Mouse (Mus musculus) retina, postnatal 7 days (tissue): ENCODE data around the gene Smg5.

Experiments
- DNase-seq: peaks from one replicate; pipeline ENCODE4 v3.0.0-alpha.2; 2012; ENCODE audit warnings: low read depth, low spot score

Smg5 gene

DNA sequence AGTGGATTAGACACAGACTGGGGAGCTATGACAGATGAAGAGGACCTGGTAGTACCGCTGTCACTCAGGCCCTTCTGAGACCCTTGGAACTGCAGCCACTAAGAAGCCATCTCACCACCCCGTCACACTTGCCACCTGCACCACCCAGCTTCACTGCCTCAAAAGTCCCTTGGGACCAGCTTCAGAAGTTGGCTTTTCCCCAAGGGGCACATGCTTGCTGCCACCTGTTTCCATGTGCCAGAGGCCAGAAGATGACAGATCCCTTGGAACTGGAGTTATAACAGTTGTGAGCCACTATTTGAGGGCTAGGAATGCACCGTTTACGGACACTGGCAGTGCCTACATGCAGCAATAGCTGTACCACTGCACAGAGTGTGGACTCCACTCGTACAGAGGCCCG lies 59.2 kb downstream of the Smg5 start:
- no peak for DNase-seq

DNA sequence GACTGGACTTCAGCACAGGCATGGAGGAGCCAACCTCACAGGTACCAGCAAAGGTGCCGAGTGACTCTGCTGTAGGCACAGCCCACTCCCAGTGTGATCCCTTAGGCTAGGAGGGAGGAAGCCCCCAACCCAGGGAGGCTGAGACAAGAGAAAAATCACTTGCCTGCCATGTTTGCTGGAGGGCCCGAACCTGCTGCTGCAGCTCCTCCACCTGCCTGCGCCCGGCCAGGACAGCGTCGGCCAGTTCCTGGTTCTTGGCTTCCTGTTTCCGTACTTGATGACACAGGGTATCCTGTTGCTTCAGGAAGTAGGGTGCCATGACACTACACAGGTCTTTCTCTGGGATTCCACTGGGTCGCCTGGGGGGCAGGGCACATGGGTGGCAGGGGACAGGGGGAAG lies 59.7 kb downstream of the Smg5 start:
- no peak for DNase-seq

DNA sequence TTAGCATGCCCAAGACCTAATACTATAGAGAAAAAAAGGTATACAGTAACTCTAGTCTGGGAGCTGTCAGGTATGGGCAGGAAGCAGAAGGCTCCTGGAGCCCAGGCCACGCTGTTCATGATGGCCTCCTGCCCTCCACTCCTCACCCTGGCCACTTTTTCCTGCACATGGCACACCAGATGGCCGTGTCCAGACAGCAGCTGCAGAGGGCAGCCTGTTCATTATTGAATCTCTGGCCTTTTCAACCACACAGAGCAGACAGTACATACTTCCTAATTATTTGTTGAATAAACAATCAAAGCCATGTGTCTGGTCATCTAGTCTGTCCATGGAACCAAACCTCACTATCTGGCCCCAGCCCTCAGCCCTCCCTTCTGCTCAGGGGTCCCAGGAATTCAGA lies 62.6 kb downstream of the Smg5 start:
- DNase-seq, result no peak

DNA sequence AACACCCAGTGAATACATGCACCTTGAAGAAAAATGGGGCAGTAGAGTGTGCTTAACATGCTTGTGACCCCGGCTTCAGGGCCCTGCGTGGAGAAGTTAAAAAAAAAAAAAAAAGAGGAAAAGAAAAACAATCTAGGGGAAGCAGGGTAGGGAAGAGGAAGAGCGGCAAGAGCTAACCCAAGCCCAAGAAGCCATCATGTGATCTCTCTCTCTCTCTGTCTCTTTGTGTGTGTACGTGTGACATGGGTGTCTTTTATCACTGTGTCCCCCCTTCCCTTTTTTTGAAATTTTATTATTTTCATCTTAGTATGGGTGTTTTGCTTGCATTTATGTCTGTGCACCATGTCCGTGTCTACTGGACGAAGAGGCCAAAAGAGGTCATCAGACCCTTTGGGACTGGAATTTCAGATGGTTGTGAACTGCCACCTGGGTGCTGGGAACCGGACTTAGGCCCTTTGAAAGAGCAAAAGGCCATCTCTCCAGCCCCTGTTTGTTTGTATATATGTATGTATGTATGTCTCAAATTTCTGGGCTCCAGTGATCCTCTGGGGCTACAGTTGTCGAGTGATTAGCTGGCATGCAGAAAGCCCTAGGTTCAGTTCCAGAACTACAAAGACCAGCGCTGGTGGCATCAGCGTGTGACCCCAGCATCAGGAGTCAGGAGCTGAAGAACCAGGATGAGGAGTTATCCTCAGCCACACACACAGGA lies 67.6 kb downstream of the Smg5 start:
- no peak for DNase-seq

DNA sequence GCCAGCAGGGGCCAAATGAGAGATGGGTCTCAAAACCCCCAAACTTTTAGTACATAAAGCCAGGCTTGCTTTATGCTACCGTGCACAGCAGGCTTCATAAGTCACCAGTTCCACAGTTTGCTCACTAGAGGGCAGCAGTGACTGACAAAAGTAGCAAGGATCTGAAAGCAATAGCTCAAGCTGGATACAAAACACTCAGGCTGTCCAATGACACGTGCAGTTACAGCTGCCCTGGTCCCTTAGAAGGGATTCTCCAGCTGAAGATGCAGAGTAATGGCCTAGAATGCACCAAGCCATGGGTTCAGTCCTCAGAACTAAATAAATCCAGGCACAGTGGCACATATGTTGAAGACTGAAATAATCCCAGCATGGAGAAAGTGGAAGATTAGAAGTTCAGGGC lies 71.0 kb downstream of the Smg5 start:
- peak; percentile 81 for DNase-seq

DNA sequence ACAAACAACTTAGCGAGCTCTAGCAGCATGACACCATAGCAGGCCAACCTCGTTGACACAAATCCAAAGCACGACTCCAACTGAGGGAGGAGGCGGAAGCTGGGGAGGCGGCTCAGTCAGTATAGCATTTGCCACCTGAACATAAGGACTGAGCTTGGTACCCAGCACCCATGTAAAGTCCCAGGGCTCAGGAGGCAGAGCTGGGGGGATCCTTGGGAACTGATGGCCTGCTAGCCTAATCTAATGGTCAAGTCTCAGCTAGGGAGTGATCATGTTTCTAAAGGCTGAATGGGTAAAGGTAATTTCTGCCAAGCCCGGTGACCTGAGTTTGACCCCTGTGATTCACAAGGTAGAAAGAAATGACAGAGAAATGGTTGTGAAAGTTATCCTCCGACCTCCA lies 71.5 kb downstream of the Smg5 start:
- no peak for DNase-seq

DNA sequence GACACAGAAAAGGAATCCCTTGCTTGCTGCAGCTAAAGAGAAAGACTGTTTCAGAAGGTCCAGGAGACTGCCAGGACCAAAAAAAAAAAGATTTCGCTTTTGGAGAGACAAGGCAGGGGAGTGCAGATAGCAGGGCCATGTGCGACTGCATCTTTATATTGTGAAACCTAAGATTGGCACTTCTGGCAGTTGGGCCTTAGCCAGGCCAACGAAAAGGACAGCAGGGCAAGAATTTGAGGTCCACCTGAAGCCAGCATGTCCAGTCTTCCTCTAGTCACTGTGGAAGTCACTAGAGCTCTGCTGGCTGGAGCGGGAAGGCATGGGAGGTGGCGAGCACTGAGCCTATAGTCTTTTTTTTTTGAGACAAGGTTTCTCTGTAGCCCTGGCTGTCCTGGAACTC lies 72.9 kb downstream of the Smg5 start:
- no peak for DNase-seq

DNA sequence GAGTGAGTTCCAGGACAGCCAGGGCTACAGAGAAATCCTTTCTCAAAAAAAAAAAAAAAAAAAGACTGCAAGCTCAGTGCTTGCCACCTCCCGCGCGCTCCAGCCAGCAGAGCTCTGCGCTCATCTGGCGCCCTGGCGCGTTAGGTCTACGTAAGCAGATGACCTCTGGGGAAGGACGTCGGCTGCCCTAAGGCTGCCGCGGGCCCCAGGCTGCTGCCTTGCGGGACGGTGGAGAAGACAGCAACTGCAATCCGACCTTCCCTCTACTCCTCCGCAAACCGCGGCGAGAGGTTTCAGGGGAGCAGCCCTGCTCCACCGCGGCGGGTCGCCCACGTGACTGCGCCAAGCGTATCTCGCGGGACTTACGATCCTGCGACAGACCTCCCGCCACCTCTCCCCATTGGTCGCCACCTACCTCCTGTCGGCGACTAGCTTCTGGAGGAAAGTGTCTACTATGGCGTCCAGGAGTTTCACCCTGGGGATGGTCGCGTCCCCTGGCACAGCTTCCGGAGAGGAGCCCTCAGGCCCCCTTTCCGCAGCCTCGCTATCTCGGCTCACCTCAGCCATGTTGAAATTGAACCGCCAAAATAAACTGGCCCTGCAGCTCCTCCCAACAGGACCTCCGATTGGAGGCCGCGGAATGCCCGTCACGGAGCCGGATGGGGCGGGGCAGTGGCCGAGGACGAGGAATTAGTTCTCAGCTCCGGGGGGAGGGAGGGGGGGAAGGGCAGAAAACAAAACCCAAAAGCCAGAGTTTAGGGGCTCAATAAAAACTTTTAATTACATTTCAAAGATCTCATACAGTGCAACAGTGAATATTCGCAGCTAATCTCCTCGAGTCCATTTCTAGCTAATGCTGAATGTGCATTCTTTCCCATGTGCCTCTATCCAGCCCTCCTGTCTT lies 73.9 kb downstream of the Smg5 start, which contains the start of gene Pmf1:
TSS of gene Pmf1 (minus strand) at position 591 of the 904 bp plus-strand sequence.
- peak; percentile 76 for DNase-seq

DNA sequence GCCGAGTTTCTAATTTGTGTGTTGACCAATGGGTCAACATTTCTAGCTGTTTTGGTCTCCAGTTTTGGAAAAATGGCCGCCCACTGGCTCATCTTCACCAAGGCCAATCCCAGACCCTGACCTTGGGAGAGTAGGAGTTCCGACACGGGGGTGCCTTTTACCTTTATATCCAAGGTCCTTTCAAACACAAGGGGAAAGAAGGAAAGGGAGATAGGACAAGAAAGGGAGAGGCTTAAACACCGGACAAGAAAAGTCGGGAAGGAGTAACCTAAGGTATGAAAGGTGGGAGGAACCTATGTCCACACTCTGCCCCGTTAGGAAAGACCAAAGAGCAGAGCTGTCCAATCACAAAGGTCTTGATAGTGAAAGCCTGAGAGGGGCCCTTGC lies 74.6 kb downstream of the Smg5 start:
- no peak for DNase-seq

DNA sequence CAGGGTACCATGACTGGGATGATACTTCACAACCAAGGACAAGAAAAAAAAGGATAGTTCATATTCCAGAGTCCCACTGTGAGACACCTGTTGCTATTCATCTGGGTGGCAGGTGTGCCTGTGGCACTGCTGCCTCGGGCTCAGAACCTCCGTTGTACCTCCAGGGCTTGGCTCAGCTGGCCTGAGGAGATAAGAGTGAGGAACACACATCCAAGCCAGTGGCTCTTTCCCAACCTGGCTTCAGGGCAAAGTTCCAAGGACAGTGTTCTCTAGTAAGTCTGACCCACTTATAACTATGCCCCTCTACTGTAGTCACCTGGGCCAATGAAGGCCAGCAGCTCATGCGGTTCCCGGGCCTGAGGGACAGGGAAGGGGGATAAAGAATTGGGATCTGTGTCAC lies 75.6 kb downstream of the Smg5 start:
- DNase-seq, result no peak
